In the genomic region with DNA sequence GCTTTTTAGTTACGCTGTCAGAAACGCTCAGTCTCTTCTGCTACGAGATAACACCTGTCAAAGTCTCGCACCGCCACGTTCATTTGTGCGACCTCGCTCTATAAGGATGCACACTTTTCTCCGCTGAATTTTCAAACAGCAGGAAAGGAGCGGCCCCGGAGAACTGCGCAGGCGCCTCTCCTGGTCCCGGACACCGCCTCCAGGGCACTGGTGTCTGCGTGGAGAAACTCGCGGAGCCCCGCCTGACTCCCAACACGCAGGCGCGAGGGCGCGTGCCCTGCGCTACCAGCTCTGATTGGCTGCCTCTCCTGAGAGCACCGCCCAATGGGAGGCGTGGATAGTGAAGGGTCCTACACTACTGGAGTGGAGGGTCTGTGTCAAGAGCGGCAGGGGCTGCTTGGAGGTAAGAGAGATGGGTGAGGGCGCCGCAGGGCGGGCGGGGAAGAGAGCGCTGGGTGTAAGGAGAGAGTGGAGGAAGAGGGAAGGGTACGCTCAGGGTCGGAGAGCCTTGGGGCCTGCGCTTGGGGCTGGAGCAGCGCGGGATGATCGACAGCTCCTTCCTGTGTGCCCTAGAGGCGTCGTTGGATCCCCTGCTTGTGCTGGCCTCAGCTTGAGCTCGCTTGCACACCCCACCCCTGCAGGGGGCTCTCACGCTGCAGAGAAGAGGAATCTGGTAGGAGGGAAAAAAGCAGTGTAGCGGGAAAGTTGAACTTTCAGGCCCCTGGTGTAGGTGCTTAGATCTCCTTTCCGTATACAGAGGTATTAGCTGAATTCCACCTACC, we compare ENCODE assay signal across 8 mouse cellular contexts. TPM values are rescaled to one million over a fixed set of nuclear protein-coding genes. Genes with fewer than 3 reads are reported as not detected.
DNase-seq lines count a peak whose midpoint lies in the region; ATAC-seq and TF ChIP-seq lines count a peak whose summit lies in the region.

Gene Zfp526 (plus strand): TSS at position 324 of the 782 bp plus-strand sequence.

- H3K27ac ChIP-seq in ES-E14 (ENCODE audit: insufficient read depth, low read depth, low read length, poor library complexity, severe bottlenecking): no peak within 1 kb of the TSS
- peak within 1 kb of the TSS; percentile 86 for H3K27ac ChIP-seq in forebrain, embryonic 16.5 days (ENCODE audit: low read length)
- H3K27ac ChIP-seq in layer of hippocampus, adult 2 months: peak within 1 kb of the TSS; percentile 93
- H3K27ac ChIP-seq in lung, embryonic 14.5 days (ENCODE audit: low read depth): peak within 1 kb of the TSS; percentile 87
- H3K27ac ChIP-seq in olfactory bulb, adult 2 months (ENCODE audit: insufficient read depth, low read depth, low read length): peak within 1 kb of the TSS; percentile 83; the same call in 1 of the 2 replicates
- peak within 1 kb of the TSS; percentile 68 for H3K27ac ChIP-seq in thymus, adult 2 months (ENCODE audit: control insufficient read depth, insufficient read depth, low read length)

- peak; percentile 23; the same call in 1 of the 2 replicates for TF ChIP-seq CTCF in layer of hippocampus, adult 2 months (conservative IDR thresholded peaks at IDR 0.05)
- TF ChIP-seq CTCF in lung, embryonic 14.5 days (IDR thresholded peaks at IDR 0.05; ENCODE audit: low read depth): peak; percentile 31; the same call in 1 of the 2 replicates
- TF ChIP-seq CTCF in olfactory bulb, adult 2 months (IDR thresholded peaks at IDR 0.05; ENCODE audit: insufficient read depth, low read depth, low read length): no peak
- peak; percentile 57; the same call in 1 of the 2 replicates for TF ChIP-seq CTCF in thymus, adult 2 months (IDR thresholded peaks at IDR 0.05; ENCODE audit: borderline replicate concordance, control insufficient read depth, extremely low read depth, insufficient read depth, low read length, poor library complexity)

- DNase-seq in ES-E14 (ENCODE audit: low read depth, low spot score): peak; percentile 96
- DNase-seq in cerebellum, adult 11-12 months: peak; percentile 98
- peak; percentile 96 to 97 for DNase-seq in heart, postnatal 36 days
- DNase-seq in layer of hippocampus, adult 2 months (ENCODE audit: low spot score in 2 of 2): peak; percentile 98
- DNase-seq in lung, embryonic 14.5 days: peak; percentile 99
- DNase-seq in thymus, adult 2 months: peak; percentile 99

- peak; percentile 98 for ATAC-seq in forebrain, embryonic 16.5 days
- peak; percentile 95 for ATAC-seq in lung, embryonic 14.5 days (ENCODE audit: insufficient read depth)

- H3K4me3 ChIP-seq in ES-E14 (ENCODE audit: insufficient read depth in 1 of 2, low read depth in 1 of 2, low read length in 2 of 2, poor library complexity in 1 of 2, severe bottlenecking in 1 of 2): peak within 1 kb of the TSS; percentile 81 to 83
- peak within 1 kb of the TSS; percentile 79 for H3K4me3 ChIP-seq in forebrain, embryonic 16.5 days (replicated peaks; ENCODE audit: low read length)
- peak within 1 kb of the TSS; percentile 99 for H3K4me3 ChIP-seq in layer of hippocampus, adult 2 months
- H3K4me3 ChIP-seq in lung, embryonic 14.5 days (ENCODE audit: low read depth, low read length): peak within 1 kb of the TSS; percentile 65
- peak within 1 kb of the TSS; percentile 96 for H3K4me3 ChIP-seq in olfactory bulb, adult 2 months (ENCODE audit: insufficient read depth, low read depth, low read length)
- H3K4me3 ChIP-seq in thymus, adult 2 months (ENCODE audit: control insufficient read depth, insufficient read depth, low read length): peak within 1 kb of the TSS; percentile 65

- peak within 1 kb of the TSS; percentile 82 for H3K9ac ChIP-seq in ES-E14 (ENCODE audit: insufficient read depth, low read depth, low read length, poor library complexity, severe bottlenecking)
- peak within 1 kb of the TSS; percentile 72 for H3K9ac ChIP-seq in forebrain, embryonic 16.5 days (replicated peaks; ENCODE audit: low read depth, low read length)
- H3K9ac ChIP-seq in lung, embryonic 14.5 days: peak within 1 kb of the TSS; percentile 64

- no peaks in the 10 kb centered on the region for H3K9me3 ChIP-seq in ES-E14 (ENCODE audit: control insufficient read depth, insufficient read depth, low read depth, low read length)
- H3K9me3 ChIP-seq in forebrain, embryonic 16.5 days (ENCODE audit: control insufficient read depth, low read length): no peaks in the 10 kb centered on the region
- H3K9me3 ChIP-seq in lung, embryonic 14.5 days (ENCODE audit: low read depth, low read length): no peaks in the 10 kb centered on the region

- under 1% methylated on average over 44 of the region's 45 CpGs for WGBS in forebrain, embryonic 16.5 days
- 0% methylated on average over 45 of the region's 45 CpGs for WGBS in lung, embryonic 14.5 days
- under 1% methylated on average over 45 of the region's 45 CpGs for WGBS in olfactory bulb, adult 2 months
- 1% methylated on average over 44 of the region's 45 CpGs for WGBS in thymus, adult 2 months

- H3K4me1 ChIP-seq in ES-E14 (ENCODE audit: control insufficient read depth in 2 of 2, insufficient read depth in 2 of 2, low read length in 2 of 2, poor library complexity in 1 of 2): peaks cover 2 to 20% of the 10 kb centered on the region in 2 experiments; a peak in 2 of 4 replicates
- H3K4me1 ChIP-seq in forebrain, embryonic 16.5 days (replicated peaks; ENCODE audit: control insufficient read depth, insufficient read depth, low read length): peaks cover 37% of the 10 kb centered on the region
- peaks cover 11% of the 10 kb centered on the region for H3K4me1 ChIP-seq in lung, embryonic 14.5 days (ENCODE audit: insufficient read depth)
- peaks cover 19% of the 10 kb centered on the region for H3K4me1 ChIP-seq in olfactory bulb, adult 2 months (ENCODE audit: control insufficient read depth, insufficient read depth, low read length)
- peaks cover 29% of the 10 kb centered on the region for H3K4me1 ChIP-seq in thymus, adult 2 months (replicated peaks; ENCODE audit: control insufficient read depth, insufficient read depth, low read length)

- peak; percentile 46; the same call in 1 of the 2 replicates for TF ChIP-seq POLR2A in olfactory bulb, adult 2 months (IDR thresholded peaks at IDR 0.05; ENCODE audit: insufficient read depth, low read depth, low read length)
- peak; percentile 78; the same call in 1 of the 2 replicates for TF ChIP-seq POLR2A in thymus, adult 2 months (IDR thresholded peaks at IDR 0.05; ENCODE audit: control insufficient read depth, extremely low read depth, insufficient read depth, low read length, poor library complexity)

- H3K27me3 ChIP-seq in forebrain, embryonic 16.5 days (replicated peaks; ENCODE audit: control insufficient read depth, insufficient read depth, low read length): no peaks in the 10 kb centered on the region
- no peaks in the 10 kb centered on the region for H3K27me3 ChIP-seq in lung, embryonic 14.5 days (ENCODE audit: insufficient read depth, low read length)
- H3K27me3 ChIP-seq in thymus, adult 2 months (ENCODE audit: control insufficient read depth, insufficient read depth, low read length): no peaks in the 10 kb centered on the region

- peaks cover 27% of the 10 kb centered on the region for H3K36me3 ChIP-seq in ES-E14 (ENCODE audit: control insufficient read depth, insufficient read depth, low read length, poor library complexity, severe bottlenecking)
- peaks cover 11% of the 10 kb centered on the region; the same call in 1 of the 2 replicates for H3K36me3 ChIP-seq in forebrain, embryonic 16.5 days (ENCODE audit: control insufficient read depth, insufficient read depth)
- peaks cover 28% of the 10 kb centered on the region for H3K36me3 ChIP-seq in lung, embryonic 14.5 days (ENCODE audit: insufficient read depth)
- H3K36me3 ChIP-seq in thymus, adult 2 months (ENCODE audit: control insufficient read depth, insufficient read depth, low read length): peaks cover 22% of the 10 kb centered on the region

- peak within 1 kb of the TSS; percentile 92 for H3K4me2 ChIP-seq in forebrain, embryonic 16.5 days (ENCODE audit: low read length)
- H3K4me2 ChIP-seq in lung, embryonic 14.5 days: peak within 1 kb of the TSS; percentile 71

- intact Hi-C loops in heart, postnatal 36 days (cut with DNase I): no loop called here

- in situ Hi-C loops in ES-E14 (cut with MboI; ENCODE audit: low sequenced_read_pairs in 2 of 2, unreplicated experiment in 2 of 2): no loop called here

TF ChIP-seq in ES-E14, 5 proteins besides CTCF, POLR2A, EP300 and RAD21:
- TF ChIP-seq ZC3H11A (IDR thresholded peaks at IDR 0.05; ENCODE audit: borderline replicate concordance, low read depth, low read length): no peak
- peak; percentile 51; the same call in 1 of the 2 replicates for TF ChIP-seq HCFC1 (IDR thresholded peaks at IDR 0.05; ENCODE audit: borderline replicate concordance, insufficient read depth, low read length)
- TF ChIP-seq ZNF384 (IDR thresholded peaks at IDR 0.05; ENCODE audit: low read depth, low read length): no peak
- no peak for TF ChIP-seq MAFK (IDR thresholded peaks at IDR 0.05; ENCODE audit: insufficient read depth, low read depth, low read length)
- TF ChIP-seq CHD2 (IDR thresholded peaks at IDR 0.05; ENCODE audit: low read depth, low read length): peak; percentile 63

RNA-seq across cellular contexts. Expression of gene Zfp526, which starts in this region (rescaled TPM):
- 5.0 and 5.2 TPM in 2 replicates for total RNA-seq in ES-E14 (2012; rRNA removed)
- 1.8 and 1.9 TPM in 2 replicates for polyA plus RNA-seq in forebrain, embryonic 16.5 days (2015; fragmentation: Nextera tagmentation; extraction: Ambion mirVana)
- total RNA-seq in heart, postnatal 36 days (2021): 1 to 10 TPM; 8.9 to 10.0 TPM
- total RNA-seq in layer of hippocampus, adult 2 months (2021): 10 to 100 TPM; 10.5 to 12.7 TPM
- polyA plus RNA-seq in lung, embryonic 14.5 days (2014; fragmentation: Nextera tagmentation; extraction: Ambion mirVana): 3.5 and 3.8 TPM in 2 replicates
- polyA plus RNA-seq in olfactory bulb, adult 2 months (2012; ENCODE audit: insufficient read depth, insufficient read length, low replicate concordance, missing spikeins): not detected in 2 replicates
- polyA plus RNA-seq in thymus, adult 2 months (2012; rRNA removed): 38.2 and 46.5 TPM in 2 replicates
